Mouse (Mus musculus) ES-E14 (cell line): ENCODE measurements around the gene Dapk1. TPM values are rescaled to one million over a fixed set of nuclear protein-coding genes. Genes with fewer than 3 reads are reported as not detected.

ENCODE experiments used
- DNase-seq: peaks from one replicate; pipeline ENCODE4 v3.0.0-alpha.2; 2013; ENCODE audit warnings: low read depth, low spot score
- H3K27ac ChIP-seq: 2 replicates; pipeline ENCODE4 v1.5.1; 2012; ENCODE audit warnings: low read depth, mild to moderate bottlenecking, low read length, moderate library complexity, mixed read lengths; ENCODE audit not compliant: poor library complexity, insufficient read depth, severe bottlenecking
- H3K36me3 ChIP-seq: 2 replicates; pipeline ENCODE4 v1.6.1; 2012; ENCODE audit warnings: mild to moderate bottlenecking, low read length, moderate library complexity, mixed read lengths; ENCODE audit not compliant: control insufficient read depth, poor library complexity, insufficient read depth, severe bottlenecking
- H3K4me1 ChIP-seq, 2 experiments: fragments of 150-350 bp in 1 of 2; sonication (generic) in 1 of 2; 2 replicates each; pipeline ENCODE4 v1.6.1; 2012; ENCODE audit warnings: low read length in 2 of 2, mild to moderate bottlenecking in 1 of 2, mixed read lengths in 1 of 2; ENCODE audit not compliant: control insufficient read depth in 2 of 2, insufficient read depth in 2 of 2, poor library complexity in 1 of 2
- H3K4me3 ChIP-seq, 2 experiments: fragments of 150-350 bp in 1 of 2; sonication (generic) in 1 of 2; 2 replicates each; pipeline ENCODE4 v1.5.1; 2012; ENCODE audit warnings: low read length in 2 of 2, low read depth in 1 of 2, mild to moderate bottlenecking in 1 of 2, mixed read lengths in 1 of 2; ENCODE audit not compliant: insufficient read depth in 1 of 2, poor library complexity in 1 of 2, severe bottlenecking in 1 of 2
- H3K9ac ChIP-seq: 2 replicates; pipeline ENCODE4 v1.6.1; 2012; ENCODE audit warnings: low read depth, mild to moderate bottlenecking, low read length, mixed read lengths; ENCODE audit not compliant: poor library complexity, insufficient read depth, severe bottlenecking
- H3K9me3 ChIP-seq: fragments of 150-350 bp; sonication (generic); 2 replicates; pipeline ENCODE4 v1.6.1; 2012; ENCODE audit warnings: low read depth, mild to moderate bottlenecking, low read length; ENCODE audit not compliant: control insufficient read depth, insufficient read depth
- CHD2 ChIP-seq: IDR thresholded peaks from 2 replicates; pipeline ENCODE4 v1.6.1; 2014; ENCODE audit warnings: mild to moderate bottlenecking, low read depth, low read length, inconsistent platforms
- HCFC1 ChIP-seq: IDR thresholded peaks from 2 replicates; pipeline ENCODE4 v1.6.1; 2012; ENCODE audit warnings: low read length, inconsistent platforms, borderline replicate concordance; ENCODE audit not compliant: insufficient read depth
- MAFK ChIP-seq: IDR thresholded peaks from 2 replicates; pipeline ENCODE4 v1.6.1; 2014; ENCODE audit warnings: mild to moderate bottlenecking, low read depth, low read length, inconsistent platforms; ENCODE audit not compliant: insufficient read depth
- ZC3H11A ChIP-seq: IDR thresholded peaks from 2 replicates; pipeline ENCODE4 v1.6.1; 2012; ENCODE audit warnings: low read depth, mild to moderate bottlenecking, inconsistent platforms, low read length, borderline replicate concordance
- ZNF384 ChIP-seq: IDR thresholded peaks from 2 replicates; pipeline ENCODE4 v1.6.1; 2012; ENCODE audit warnings: low read depth, low read length, inconsistent platforms
- in situ Hi-C, 2 experiments: fragments of 600-800 bp; cut with MboI; formaldehyde crosslinking; loops; one replicate each; pipeline ENCODE4 v1.15.1; 2025; ENCODE audit warnings: low sequenced_read_pairs in 2 of 2, inconsistent platforms in 1 of 2; ENCODE audit not compliant: unreplicated experiment in 2 of 2
- total RNA-seq: library from RNA; depleted of rRNA; stranded (reverse); fragments of 300-350 nt; gene quantifications from 2 replicates; pipeline ENCODE4 v1.2.3, GENCODE M21; 2012; rRNA removed

Gene Dapk1
- total RNA-seq, 1 experiment: 18.2 TPM

- Histone ChIP-seq H3K9ac (no peak within 1 kb of the TSS), H3K36me3 (no peaks in the 10 kb centered on the region), H3K4me1 (no peaks in the 10 kb centered on the region; a peak in 1 of 4 replicates), H3K27ac (no peak within 1 kb of the TSS), H3K4me3 (no peak within 1 kb of the TSS), H3K9me3 (no peaks in the 10 kb centered on the region)
- in situ Hi-C loops: no loop called here
- TF ChIP-seq MAFK (no peak), HCFC1 (no peak)
- no peak for DNase-seq
These were observed 184.5 kb downstream of the Dapk1 start, which contains the start of gene BC051665 for GRCm38 (mm10) chr13:60786264-60786663. Gene BC051665 (minus strand): TSS chr13:60786364.

GRCm38 (mm10) chr13:60789466-60789865, 187.7 kb downstream of the Dapk1 start:
- in situ Hi-C loops: no loop called here
- Histone ChIP-seq H3K27ac (no peak overlapping the region), H3K4me1 (no peaks in the 10 kb centered on the region; a peak in 1 of 4 replicates), H3K4me3 (no peak overlapping the region), H3K9ac (no peak overlapping the region), H3K36me3 (no peaks in the 10 kb centered on the region), H3K9me3 (no peaks in the 10 kb centered on the region)
- TF ChIP-seq ZNF384 (no peak), CHD2 (no peak), MAFK (no peak)
- no peak for DNase-seq

- no peak for DNase-seq
- Histone ChIP-seq H3K4me1 (no peaks in the 10 kb centered on the region), H3K36me3 (no peaks in the 10 kb centered on the region), H3K9ac (no peak within 1 kb of the TSS), H3K4me3 (no peak within 1 kb of the TSS), H3K27ac (no peak within 1 kb of the TSS), H3K9me3 (no peaks in the 10 kb centered on the region)
- in situ Hi-C loops: no loop called here
- TF ChIP-seq HCFC1 (no peak), MAFK (no peak), ZNF384 (no peak), CHD2 (no peak), ZC3H11A (no peak)
These were observed 201.0 kb downstream of the Dapk1 start, which contains the start of gene Ctsll3 for GRCm38 (mm10) chr13:60802749-60803148. Gene Ctsll3 (minus strand): TSS chr13:60802849.

GRCm38 (mm10) chr13:60809690-60810089, 207.9 kb downstream of the Dapk1 start:
- no peak for DNase-seq
- Histone ChIP-seq H3K9ac (no peak overlapping the region), H3K27ac (no peak overlapping the region), H3K4me1 (no peaks in the 10 kb centered on the region), H3K9me3 (no peaks in the 10 kb centered on the region), H3K36me3 (no peaks in the 10 kb centered on the region), H3K4me3 (no peak overlapping the region)
- in situ Hi-C loops: loop anchor here in 1 of 2 experiments (5.0 to 10.0 kb wide), 2 partner anchors 52 to 335 kb away; no protein-coding TSS in a partner anchor
- TF ChIP-seq ZNF384 (no peak), MAFK (no peak), CHD2 (no peak), ZC3H11A (no peak), HCFC1 (no peak)

- no peak overlapping the region for H3K9ac ChIP-seq
- in situ Hi-C loops: loop anchor here in 1 of 2 experiments (5.0 to 10.0 kb wide), 2 partner anchors 55 to 338 kb away; no protein-coding TSS in a partner anchor
- no peaks in the 10 kb centered on the region for H3K4me1 ChIP-seq
- DNase-seq: no peak
- no peak overlapping the region for H3K4me3 ChIP-seq
- H3K9me3 ChIP-seq: no peaks in the 10 kb centered on the region
- H3K36me3 ChIP-seq: no peaks in the 10 kb centered on the region
- H3K27ac ChIP-seq: no peak overlapping the region
- TF ChIP-seq MAFK (no peak), ZC3H11A (no peak), CHD2 (no peak), HCFC1 (no peak), ZNF384 (no peak)
These were observed 211.0 kb downstream of the Dapk1 start for GRCm38 (mm10) chr13:60812768-60813167.

Other genes with a start within 250 kb of the Dapk1 start
- not detected in 2 replicates for gene BC051665, start 184.4 kb downstream of the Dapk1 start, total RNA-seq
- gene Ctsll3, start 200.9 kb downstream of the Dapk1 start, total RNA-seq: not detected in 2 replicates